Mouse (Mus musculus) neural tube, embryonic 11.5 days (tissue): ENCODE measurements around the gene Entpd1. TPM values are rescaled to one million over a fixed set of nuclear protein-coding genes. Genes with fewer than 3 reads are reported as not detected.

Experiments used
- ATAC-seq: fragments of 200-750 bp; cut with Nextera tagmentation; 2 replicates; pipeline ENCODE4 v1.8.0; 2017; ENCODE audit warnings: moderate number of reproducible peaks, mild to moderate bottlenecking, moderate TSS enrichment, moderate library complexity; ENCODE audit not compliant: insufficient read depth, low FRiP score, low TSS enrichment
- DNase-seq: peaks from one replicate; pipeline ENCODE4 v3.0.0-alpha.2; 2015; ENCODE audit warnings: low spot score
- H3K27ac ChIP-seq: fragments of 300-500 bp; sonication (generic); 2 replicates; pipeline ENCODE4 v1.5.1; 2014; ENCODE audit warnings: low read depth, mild to moderate bottlenecking, low read length
- H3K27me3 ChIP-seq: fragments of 300-500 bp; sonication (generic); 2 replicates; pipeline ENCODE4 v1.6.1; 2014; ENCODE audit warnings: mild to moderate bottlenecking, low read length, mixed read lengths; ENCODE audit not compliant: control insufficient read depth, insufficient read depth
- H3K36me3 ChIP-seq: fragments of 300-500 bp; sonication (generic); 2 replicates; pipeline ENCODE4 v1.6.1; 2014; ENCODE audit warnings: mild to moderate bottlenecking, low read length, moderate library complexity, mixed read lengths; ENCODE audit not compliant: control insufficient read depth, insufficient read depth
- H3K4me1 ChIP-seq: fragments of 300-500 bp; sonication (generic); 2 replicates; pipeline ENCODE4 v1.6.1; 2014; ENCODE audit warnings: low read length, mixed read lengths; ENCODE audit not compliant: control insufficient read depth, insufficient read depth
- H3K4me2 ChIP-seq: fragments of 300-500 bp; sonication (generic); 2 replicates; pipeline ENCODE4 v1.6.1; 2014; ENCODE audit warnings: low read depth, mild to moderate bottlenecking, moderate library complexity
- H3K4me3 ChIP-seq: fragments of 300-500 bp; sonication (generic); 2 replicates; pipeline ENCODE4 v1.5.1; 2014; ENCODE audit warnings: low read depth, low read length
- H3K9ac ChIP-seq: fragments of 300-500 bp; sonication (generic); 2 replicates; pipeline ENCODE4 v1.6.1; 2014; ENCODE audit warnings: mild to moderate bottlenecking, low read length
- H3K9me3 ChIP-seq: fragments of 300-500 bp; sonication (generic); 2 replicates; pipeline ENCODE4 v1.6.1; 2016; ENCODE audit warnings: low read length; ENCODE audit not compliant: control insufficient read depth
- WGBS: fragments of 180-500 bp; shearing (Covaris S2); extraction: QIAGEN DNeasy Blood & Tissue Kit; methylation state at CpG from one replicate; pipeline ENCODE4 v1.1.7; 2014; 5-methylcytosine and 5-hydroxymethylcytosine counted together
- polyA plus RNA-seq: library from polyadenylated mRNA; unstranded; fragments of >200 nt; fragmentation: Nextera tagmentation; extraction: Ambion mirVana; gene quantifications from 2 replicates; pipeline ENCODE4 v1.2.1, GENCODE M21; 2014

The Entpd1 gene
- polyA plus RNA-seq, 1 experiment from 2014 or later: 6.6 TPM

- no peak overlapping the region for H3K27ac ChIP-seq
- H3K4me1 ChIP-seq: no peaks in the 10 kb centered on the region
- WGBS: 65% methylated on average over 2 of the region's 2 CpGs
- ATAC-seq (no peak), DNase-seq (no peak)
- no peaks in the 10 kb centered on the region for H3K36me3 ChIP-seq
- H3K9me3 ChIP-seq: no peaks in the 10 kb centered on the region
- H3K27me3 ChIP-seq: no peaks in the 10 kb centered on the region
- no peak overlapping the region for H3K4me2 ChIP-seq
- no peak overlapping the region for H3K4me3 ChIP-seq
- H3K9ac ChIP-seq: no peak overlapping the region
Observed at GRCm38 (mm10) chr19:40726614-40727013, 114.4 kb downstream of the Entpd1 start.

DNA sequence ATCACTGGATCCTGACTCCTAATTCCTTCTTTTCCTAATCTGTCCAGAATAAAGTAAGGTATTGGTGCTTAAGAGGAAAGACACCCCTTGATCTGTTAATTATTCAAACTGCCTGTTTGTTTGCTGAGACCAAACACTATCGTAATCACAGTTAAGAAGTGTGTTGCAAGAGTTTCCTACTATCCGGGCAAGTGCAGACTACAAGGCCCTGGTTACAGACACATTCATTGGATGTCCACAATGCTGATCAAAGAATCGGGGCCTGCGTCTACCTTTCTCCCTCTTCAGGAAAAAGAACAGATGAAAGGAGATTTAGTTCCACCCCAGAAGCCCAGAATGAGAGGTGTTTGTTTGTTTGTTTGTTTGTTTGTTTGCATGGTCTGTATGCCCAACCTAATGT lies 116.0 kb downstream of the Entpd1 start:
- Histone ChIP-seq H3K27ac (no peak overlapping the region), H3K4me3 (no peak overlapping the region), H3K9me3 (no peaks in the 10 kb centered on the region), H3K4me2 (no peak overlapping the region), H3K36me3 (no peaks in the 10 kb centered on the region), H3K27me3 (no peaks in the 10 kb centered on the region), H3K9ac (no peak overlapping the region), H3K4me1 (no peaks in the 10 kb centered on the region)
- DNase-seq (no peak), ATAC-seq (no peak)
- WGBS: 91% methylated on average over 4 of the region's 4 CpGs

- Histone ChIP-seq H3K4me3 (no peak overlapping the region), H3K36me3 (no peaks in the 10 kb centered on the region), H3K9ac (no peak overlapping the region), H3K27ac (no peak overlapping the region), H3K4me2 (no peak overlapping the region), H3K9me3 (no peaks in the 10 kb centered on the region), H3K4me1 (no peaks in the 10 kb centered on the region), H3K27me3 (no peaks in the 10 kb centered on the region)
- DNase-seq (no peak), ATAC-seq (no peak)
- 71% methylated on average over 12 of the region's 12 CpGs for WGBS
Observed at GRCm38 (mm10) chr19:40728732-40729420, 116.7 kb downstream of the Entpd1 start.

GRCm38 (mm10) chr19:40733409-40733808 lies 121.2 kb downstream of the Entpd1 start:
- no peaks in the 10 kb centered on the region for H3K9me3 ChIP-seq
- ATAC-seq (no peak), DNase-seq (no peak)
- 84% methylated on average over 10 of the region's 10 CpGs for WGBS
- H3K4me2 ChIP-seq: no peak overlapping the region
- no peak overlapping the region for H3K9ac ChIP-seq
- H3K27me3 ChIP-seq: no peaks in the 10 kb centered on the region
- H3K4me3 ChIP-seq: no peak overlapping the region
- peaks cover 3% of the 10 kb centered on the region; the same call in 1 of the 2 replicates for H3K4me1 ChIP-seq
- H3K27ac ChIP-seq: no peak overlapping the region
- H3K36me3 ChIP-seq: no peaks in the 10 kb centered on the region

GRCm38 (mm10) chr19:40733849-40734248 lies 121.7 kb downstream of the Entpd1 start:
- Histone ChIP-seq H3K9ac (no peak overlapping the region), H3K4me3 (no peak overlapping the region), H3K27me3 (no peaks in the 10 kb centered on the region), H3K9me3 (no peaks in the 10 kb centered on the region), H3K4me2 (no peak overlapping the region), H3K36me3 (no peaks in the 10 kb centered on the region), H3K27ac (no peak overlapping the region), H3K4me1 (peaks cover 3% of the 10 kb centered on the region; the same call in 1 of the 2 replicates)
- 64% methylated on average over 4 of the region's 4 CpGs for WGBS
- DNase-seq: no peak
- ATAC-seq: no peak

DNA sequence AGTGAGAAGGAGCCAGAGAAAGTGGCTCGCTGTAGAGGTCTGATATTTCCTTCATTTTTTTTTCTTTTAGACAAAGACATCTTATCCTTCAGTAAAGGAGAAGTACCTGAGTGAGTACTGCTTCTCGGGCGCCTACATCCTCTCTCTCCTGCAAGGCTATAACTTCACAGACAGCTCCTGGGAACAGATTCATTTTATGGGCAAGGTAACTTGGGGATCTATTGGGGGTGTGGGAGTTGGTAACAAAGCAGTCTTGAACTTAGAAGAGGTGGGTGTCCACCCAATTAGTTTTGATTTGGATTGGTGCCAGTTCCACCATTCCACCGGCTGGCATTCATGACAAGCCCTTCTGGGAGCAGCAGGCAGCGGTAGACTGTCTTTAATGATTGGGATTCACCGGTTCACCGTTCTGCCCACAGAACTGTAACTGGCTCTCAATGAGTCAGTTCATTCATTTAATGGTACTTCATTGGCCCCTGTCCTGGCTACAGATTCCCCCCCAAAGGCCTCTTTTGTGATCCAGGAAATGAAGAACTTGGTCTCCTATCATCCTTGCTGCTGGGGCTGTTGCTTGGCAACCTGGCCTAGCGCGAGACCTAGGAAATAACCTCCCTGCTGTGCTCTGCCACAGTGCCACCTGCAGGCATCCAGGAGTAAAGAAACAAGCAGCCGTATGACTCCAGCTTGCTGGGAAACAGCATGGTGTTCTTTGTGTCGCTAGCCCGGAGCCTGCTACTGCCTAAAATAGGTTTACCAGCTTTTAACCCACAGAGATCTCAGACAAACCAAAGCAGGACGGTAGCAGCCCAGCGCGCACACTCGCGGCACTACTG lies 124.7 kb downstream of the Entpd1 start:
- Histone ChIP-seq H3K36me3 (no peaks in the 10 kb centered on the region), H3K27me3 (no peaks in the 10 kb centered on the region), H3K4me3 (no peak overlapping the region), H3K4me2 (peak overlapping the region; percentile 24; the same call in 1 of the 2 replicates), H3K9ac (peak overlapping the region; percentile 39), H3K4me1 (peaks cover 3% of the 10 kb centered on the region; the same call in 1 of the 2 replicates), H3K9me3 (no peaks in the 10 kb centered on the region), H3K27ac (no peak overlapping the region)
- ATAC-seq (peak; percentile 92), DNase-seq (peak; percentile 88)
- 23% methylated on average over 17 of the region's 17 CpGs for WGBS

DNA sequence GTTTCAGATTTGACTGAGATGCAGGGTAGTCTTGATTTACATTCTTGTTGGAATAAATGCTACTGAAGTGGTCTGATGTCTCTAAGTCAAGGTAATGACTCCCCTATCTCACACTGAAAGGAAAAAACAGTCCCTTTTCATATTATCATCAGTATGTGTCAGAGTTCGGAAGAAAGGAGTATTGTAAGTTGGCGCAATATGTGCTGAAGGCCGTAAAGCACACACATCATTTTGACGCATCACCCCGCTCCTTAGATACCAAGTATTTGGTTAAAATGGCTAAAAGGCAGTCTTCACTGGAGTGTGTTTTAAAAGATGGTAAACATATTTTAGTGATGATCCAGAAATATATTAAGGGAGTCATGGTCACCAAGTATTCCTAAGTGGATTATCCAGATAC lies 125.4 kb downstream of the Entpd1 start:
- Histone ChIP-seq H3K36me3 (no peaks in the 10 kb centered on the region), H3K27me3 (no peaks in the 10 kb centered on the region), H3K27ac (no peak overlapping the region), H3K4me1 (peaks cover 3% of the 10 kb centered on the region; the same call in 1 of the 2 replicates), H3K9ac (peak overlapping the region; percentile 39), H3K4me2 (peak overlapping the region; percentile 6; the same call in 1 of the 2 replicates), H3K4me3 (no peak overlapping the region), H3K9me3 (no peaks in the 10 kb centered on the region)
- 79% methylated on average over 5 of the region's 5 CpGs for WGBS
- DNase-seq (no peak), ATAC-seq (peak; percentile 48; the same call in 1 of the 2 replicates)

DNA sequence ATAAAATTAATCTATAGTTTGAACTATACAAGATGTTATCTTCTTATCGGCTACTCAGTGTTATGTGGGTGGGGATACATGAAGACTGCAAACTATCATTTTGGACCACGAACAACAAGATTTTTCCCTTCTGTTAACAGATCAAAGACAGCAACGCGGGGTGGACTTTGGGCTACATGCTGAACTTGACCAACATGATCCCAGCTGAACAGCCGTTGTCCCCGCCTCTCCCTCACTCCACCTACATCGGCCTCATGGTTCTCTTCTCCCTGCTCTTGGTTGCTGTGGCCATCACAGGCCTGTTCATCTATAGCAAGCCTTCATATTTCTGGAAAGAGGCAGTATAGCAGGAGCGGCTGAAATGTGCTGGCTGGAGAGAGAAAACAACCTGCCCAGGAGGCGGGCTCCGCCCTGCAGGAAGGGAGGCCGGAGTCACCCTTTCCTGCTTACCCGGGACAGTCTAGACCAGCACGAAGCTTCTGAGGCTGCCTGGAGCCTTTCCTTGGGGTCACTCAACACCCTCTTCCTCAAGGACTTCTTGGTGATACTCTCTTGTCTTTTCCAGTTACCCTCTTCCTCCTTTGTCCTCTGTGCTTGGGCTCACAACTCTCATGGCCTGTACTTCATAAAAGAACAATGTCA lies 126.6 kb downstream of the Entpd1 start:
- H3K27ac ChIP-seq: no peak overlapping the region
- H3K4me2 ChIP-seq: no peak overlapping the region
- H3K4me1 ChIP-seq: peaks cover 3% of the 10 kb centered on the region; the same call in 1 of the 2 replicates
- no peak overlapping the region for H3K9ac ChIP-seq
- H3K27me3 ChIP-seq: no peaks in the 10 kb centered on the region
- no peaks in the 10 kb centered on the region for H3K9me3 ChIP-seq
- no peak overlapping the region for H3K4me3 ChIP-seq
- ATAC-seq (no peak), DNase-seq (no peak)
- WGBS: 90% methylated on average over 13 of the region's 13 CpGs
- no peaks in the 10 kb centered on the region for H3K36me3 ChIP-seq
